Comparison of ENCODE assay signal across 9 mouse cellular contexts in the genomic region with DNA sequence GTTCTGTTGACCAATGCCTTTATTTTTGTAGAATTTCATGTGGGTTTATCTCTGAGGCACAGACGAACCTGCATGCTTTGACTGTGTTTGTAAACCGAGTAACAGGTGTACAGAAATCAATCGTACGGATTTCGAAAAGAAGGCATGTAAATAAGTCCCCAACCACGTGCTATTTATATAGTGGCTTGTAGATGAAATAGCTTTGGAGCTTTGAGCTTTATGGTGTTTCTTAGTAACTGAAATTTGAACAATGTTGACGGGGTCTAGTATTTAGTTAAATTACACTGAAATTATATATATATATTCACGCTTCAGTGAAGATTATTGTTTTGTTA. TPM values are rescaled to one million over a fixed set of nuclear protein-coding genes. Genes with fewer than 3 reads are reported as not detected.
DNase-seq lines count a peak whose midpoint lies in the region; ATAC-seq and TF ChIP-seq lines count a peak whose summit lies in the region.
"Had no signal": no experiment of that assay in that cellular context is flagged by ENCODE, and none has a peak within 500 bp of the region (broad histone marks: within the 10 kb centered on the region; RNA-seq: fewer than 3 reads in every experiment).

No protein-coding gene starts in this region.

- H3K4me2 ChIP-seq in heart, embryonic 15.5 days, result peak overlapping the region; percentile 91
- peak overlapping the region; percentile 47 for H3K4me2 ChIP-seq in midbrain, embryonic 11.5 days

- peak overlapping the region; percentile 76 for H3K9ac ChIP-seq in heart, embryonic 15.5 days
- H3K9ac ChIP-seq in midbrain, embryonic 11.5 days (ENCODE audit: low read length), result peak overlapping the region; percentile 66; the same call in 1 of the 2 replicates

- 8% methylated on average over 8 of the region's 8 CpGs for WGBS in heart, embryonic 15.5 days
- WGBS in hindbrain, embryonic 10.5 days, result 8% methylated on average over 8 of the region's 8 CpGs
- WGBS in midbrain, embryonic 11.5 days, result 11% methylated on average over 8 of the region's 8 CpGs

- no peak for TF ChIP-seq CTCF in G1E (IDR thresholded peaks at IDR 0.05; ENCODE audit: low read depth, low read length)

- ATAC-seq in heart, embryonic 15.5 days (replicated peaks; ENCODE audit: insufficient number of reproducible peaks, insufficient read depth, low FRiP score, low read depth), result no peak
- no peak for ATAC-seq in G1E (ENCODE audit: extremely low read depth, insufficient number of reproducible peaks, low FRiP score, poor library complexity, severe bottlenecking)
- ATAC-seq in midbrain, embryonic 11.5 days (ENCODE audit: low FRiP score), result no peak

- H3K36me3 ChIP-seq in heart, embryonic 15.5 days, result 0 out of 2 replicates have a peak, but pooled peaks cover 7% of the 10 kb centered on the region
- H3K36me3 ChIP-seq in G1E (replicated peaks), result peaks cover 33% of the 10 kb centered on the region
- peaks cover 17% of the 10 kb centered on the region for H3K36me3 ChIP-seq in hindbrain, embryonic 10.5 days
- H3K36me3 ChIP-seq in midbrain, embryonic 11.5 days (ENCODE audit: control insufficient read depth, insufficient read depth, low read length), result peaks cover 2% of the 10 kb centered on the region; the same call in 1 of the 2 replicates

- H3K4me1 ChIP-seq in heart, embryonic 15.5 days (replicated peaks), result peaks cover 9% of the 10 kb centered on the region
- H3K4me1 ChIP-seq in G1E (ENCODE audit: insufficient read depth, low read depth, low read length), result peaks cover 11% of the 10 kb centered on the region
- H3K4me1 ChIP-seq in hindbrain, embryonic 10.5 days (replicated peaks), result peaks cover 20% of the 10 kb centered on the region
- H3K4me1 ChIP-seq in midbrain, embryonic 11.5 days (ENCODE audit: control insufficient read depth, insufficient read depth, low read length), result peaks cover 7% of the 10 kb centered on the region

- H3K4me3 ChIP-seq in heart, embryonic 15.5 days, result peak overlapping the region; percentile 86
- H3K4me3 ChIP-seq in G1E (ENCODE audit: low read depth, low read length), result peak overlapping the region; percentile 86
- H3K4me3 ChIP-seq in hindbrain, embryonic 10.5 days, result peak overlapping the region; percentile 94
- H3K4me3 ChIP-seq in midbrain, embryonic 11.5 days (ENCODE audit: low read depth, low read length), result peak overlapping the region; percentile 75

- no peaks in the 10 kb centered on the region for H3K9me3 ChIP-seq in heart, embryonic 15.5 days (replicated peaks)
- no peaks in the 10 kb centered on the region for H3K9me3 ChIP-seq in G1E (replicated peaks)
- H3K9me3 ChIP-seq in hindbrain, embryonic 10.5 days, result no peaks in the 10 kb centered on the region
- H3K9me3 ChIP-seq in midbrain, embryonic 11.5 days (ENCODE audit: control insufficient read depth, low read length), result no peaks in the 10 kb centered on the region

- DNase-seq in heart, postnatal 25 days (ENCODE audit: low spot score), result no peak
- peak; percentile 6 for DNase-seq in G1E (ENCODE audit: low spot score)
- no peak for DNase-seq in hindbrain, embryonic 10.5 days (ENCODE audit: low spot score)
- DNase-seq in midbrain, embryonic 11.5 days (ENCODE audit: low spot score, missing footprints), result no peak
- no peak for DNase-seq in gastrocnemius, postnatal 36 days
- DNase-seq in yolk sac, embryonic 10.5 days (ENCODE audit: low spot score), result no peak
- DNase-seq in frontal cortex, postnatal 14 days (ENCODE audit: low spot score in 2 of 2), result no peak
- DNase-seq: right cerebral cortex, postnatal 4 days had no signal

- intact Hi-C loops in heart, postnatal 25 days (cut with DNase I), result loop anchor here (10.0 kb wide), 2 partner anchors 274 to 484 kb away; no protein-coding TSS in a partner anchor
- intact Hi-C loops in gastrocnemius, postnatal 36 days (cut with DNase I), result loop anchor here (5.0 kb wide), 1 partner anchor 267 kb away; no protein-coding TSS in a partner anchor

- H3K27me3 ChIP-seq in heart, embryonic 15.5 days, result no peaks in the 10 kb centered on the region
- H3K27me3 ChIP-seq in G1E (ENCODE audit: insufficient read depth, low read length), result no peaks in the 10 kb centered on the region
- H3K27me3 ChIP-seq in hindbrain, embryonic 10.5 days (ENCODE audit: insufficient read depth, poor library complexity, severe bottlenecking), result no peaks in the 10 kb centered on the region
- no peaks in the 10 kb centered on the region for H3K27me3 ChIP-seq in midbrain, embryonic 11.5 days (ENCODE audit: control insufficient read depth, insufficient read depth, low read length)

- H3K27ac ChIP-seq in heart, embryonic 15.5 days, result no peak overlapping the region
- H3K27ac ChIP-seq in hindbrain, embryonic 10.5 days, result peak overlapping the region; percentile 86; the same call in 1 of the 2 replicates
- no peak overlapping the region for H3K27ac ChIP-seq in midbrain, embryonic 11.5 days (ENCODE audit: low read depth, low read length)

RNA-seq across cellular contexts. Expression of a gene that starts 0.7 kb away (rescaled TPM):
- polyA plus RNA-seq in heart, embryonic 15.5 days (2015; fragmentation: Nextera tagmentation; extraction: Ambion mirVana), result 9.3 and 12.3 TPM in 2 replicates
- total RNA-seq in heart, postnatal 25 days (2021), result 1 to 10 TPM; 6.3 to 7.2 TPM
- total RNA-seq in G1E (2014; fragmentation: Nextera tagmentation), result 10.1 and 12.0 TPM in 2 replicates
- total RNA-seq in G1E (2017), result 11.7 and 13.8 TPM in 2 replicates
- polyA plus RNA-seq in G1E (2012), result 2.5 and 4.1 TPM in 2 replicates
- 21.7 and 24.9 TPM in 2 replicates for polyA plus RNA-seq in hindbrain, embryonic 10.5 days (2016; fragmentation: Nextera tagmentation; extraction: Ambion mirVana)
- polyA plus RNA-seq in midbrain, embryonic 11.5 days (2014; fragmentation: Nextera tagmentation; extraction: Ambion mirVana), result 22.8 and 23.0 TPM in 2 replicates
- 1 to 10 TPM; 3.8 to 5.1 TPM for total RNA-seq in gastrocnemius, postnatal 36 days (2021)

RNA-seq across cellular contexts. Expression of a gene that starts 0.8 kb away (rescaled TPM):
- polyA plus RNA-seq in heart, embryonic 15.5 days (2015; fragmentation: Nextera tagmentation; extraction: Ambion mirVana), result 51.7 and 58.8 TPM in 2 replicates
- 10 to 100 TPM; 23.5 to 26.1 TPM for total RNA-seq in heart, postnatal 25 days (2021)
- total RNA-seq in G1E (2014; fragmentation: Nextera tagmentation), result 13.7 and 21.1 TPM in 2 replicates
- 23.2 and 23.6 TPM in 2 replicates for total RNA-seq in G1E (2017)
- 51.4 and 55.8 TPM in 2 replicates for polyA plus RNA-seq in G1E (2012)
- polyA plus RNA-seq in hindbrain, embryonic 10.5 days (2016; fragmentation: Nextera tagmentation; extraction: Ambion mirVana), result 83.1 and 86.2 TPM in 2 replicates
- polyA plus RNA-seq in midbrain, embryonic 11.5 days (2014; fragmentation: Nextera tagmentation; extraction: Ambion mirVana), result 82.4 and 87.1 TPM in 2 replicates
- 10 to 100 TPM; 13.3 to 17.3 TPM for total RNA-seq in gastrocnemius, postnatal 36 days (2021)

RNA-seq across cellular contexts. Expression of a gene that starts 55.0 kb away (rescaled TPM):
- 2.8 and 3.7 TPM in 2 replicates for polyA plus RNA-seq in heart, embryonic 15.5 days (2015; fragmentation: Nextera tagmentation; extraction: Ambion mirVana)
- total RNA-seq in heart, postnatal 25 days (2021), result under 1 TPM; 0.34 to 0.47 TPM
- total RNA-seq in G1E (2014; fragmentation: Nextera tagmentation) (0.23 TPM in 1 of 2 replicates, not detected in the other), G1E (2017) (0.33 and 0.35 TPM in 2 replicates)
- polyA plus RNA-seq in G1E (2012), result not detected in 2 replicates
- 1.1 and 1.5 TPM in 2 replicates for polyA plus RNA-seq in hindbrain, embryonic 10.5 days (2016; fragmentation: Nextera tagmentation; extraction: Ambion mirVana)
- polyA plus RNA-seq in midbrain, embryonic 11.5 days (2014; fragmentation: Nextera tagmentation; extraction: Ambion mirVana), result 0.46 and 0.88 TPM in 2 replicates
- under 1 TPM; 0.15 to 0.20 TPM for total RNA-seq in gastrocnemius, postnatal 36 days (2021)
